Mouse (Mus musculus) small intestine, adult 2 months (tissue): ENCODE results near the gene Arid3b.

Experiments
- CTCF ChIP-seq: fragments of 200-500 bp; IDR thresholded peaks from 2 replicates; pipeline ENCODE4 v1.5.1; 2012; ENCODE audit warnings: low read depth, mild to moderate bottlenecking, control low read depth, inconsistent platforms, low read length, moderate library complexity, mixed read lengths; ENCODE audit not compliant: insufficient replicate concordance, insufficient read length; ENCODE audit errors: extremely low read depth
- POLR2A ChIP-seq: fragments of 200-500 bp; IDR thresholded peaks from 2 replicates; pipeline ENCODE4 v1.6.1; 2012; ENCODE audit warnings: low read depth, mild to moderate bottlenecking, control low read depth, inconsistent platforms, low read length, moderate library complexity

DNA sequence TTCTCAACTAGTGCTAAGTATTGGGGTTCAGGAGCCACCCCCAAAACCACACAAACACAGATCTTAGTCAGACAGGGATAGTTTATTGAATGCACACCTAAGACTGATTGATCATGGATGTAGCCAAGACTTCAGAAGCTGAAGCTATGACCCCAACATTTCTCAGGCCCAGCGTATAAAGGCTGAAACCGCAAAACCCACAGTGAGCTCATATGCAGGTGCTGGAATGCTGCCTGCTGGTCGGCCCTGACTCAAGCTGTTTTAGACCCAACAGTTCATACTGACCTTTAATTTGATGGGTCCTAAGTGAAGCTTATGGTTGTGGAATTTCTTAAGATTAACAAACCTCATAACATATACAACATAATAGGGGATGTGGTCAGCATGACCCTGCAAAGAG lies 53.9 kb downstream of the Arid3b start:
- TF ChIP-seq CTCF (no peak), POLR2A (no peak)
